Mouse (Mus musculus) embryonic facial prominence, embryonic 12.5 days (tissue): ENCODE results near the gene Dpf2. TPM values are rescaled to one million over a fixed set of nuclear protein-coding genes. Genes with fewer than 3 reads are reported as not detected.

Source experiments
- ATAC-seq: fragments of 200-750 bp; cut with Nextera tagmentation; 2 replicates; pipeline ENCODE4 v1.8.0; 2017; ENCODE audit not compliant: insufficient number of reproducible peaks, insufficient read depth, low FRiP score, low TSS enrichment
- H3K27ac ChIP-seq: fragments of 300-500 bp; sonication (generic); 2 replicates; pipeline ENCODE4 v1.5.1; 2016; ENCODE audit warnings: mild to moderate bottlenecking
- H3K27me3 ChIP-seq: fragments of 300-500 bp; sonication (generic); 2 replicates; pipeline ENCODE4 v1.6.1; 2016; ENCODE audit warnings: mild to moderate bottlenecking, moderate library complexity
- H3K36me3 ChIP-seq: fragments of 300-500 bp; sonication (generic); 2 replicates; pipeline ENCODE4 v1.6.1; 2016; ENCODE audit warnings: mild to moderate bottlenecking
- H3K4me1 ChIP-seq: fragments of 300-500 bp; sonication (generic); 2 replicates; pipeline ENCODE4 v1.6.1; 2016
- H3K4me2 ChIP-seq: fragments of 300-500 bp; sonication (generic); replicated peaks from 2 replicates; pipeline ENCODE4 v1.6.1; 2016; ENCODE audit warnings: mild to moderate bottlenecking, moderate library complexity
- H3K4me3 ChIP-seq: fragments of 300-500 bp; sonication (generic); 2 replicates; pipeline ENCODE4 v1.5.1; 2016; ENCODE audit warnings: mild to moderate bottlenecking
- H3K9ac ChIP-seq: fragments of 300-500 bp; sonication (generic); 2 replicates; pipeline ENCODE4 v1.6.1; 2016; ENCODE audit warnings: mild to moderate bottlenecking, moderate library complexity
- H3K9me3 ChIP-seq: fragments of 300-500 bp; sonication (generic); 2 replicates; pipeline ENCODE4 v1.6.1; 2016; ENCODE audit warnings: mild to moderate bottlenecking, moderate library complexity
- WGBS: fragments of 180-500 bp; shearing (Covaris S2); methylation state at CpG from one replicate; pipeline ENCODE4 v1.1.7; 2016; 5-methylcytosine and 5-hydroxymethylcytosine counted together
- polyA plus RNA-seq: library from polyadenylated mRNA; unstranded; fragments of >200 nt; fragmentation: Nextera tagmentation; extraction: Ambion mirVana; gene quantifications from 2 replicates; pipeline ENCODE4 v1.2.1, GENCODE M21; 2016

The Dpf2 gene
- polyA plus RNA-seq, 1 experiment from 2014 or later: 192 TPM

GRCm38 (mm10) chr19:5945891-5946290, 33.1 kb upstream of the Dpf2 start:
- Histone ChIP-seq H3K4me1 (no peaks in the 10 kb centered on the region), H3K4me3 (no peak overlapping the region), H3K27me3 (no peaks in the 10 kb centered on the region), H3K27ac (no peak overlapping the region), H3K4me2 (no peak overlapping the region), H3K9ac (no peak overlapping the region), H3K36me3 (peaks cover 81% of the 10 kb centered on the region), H3K9me3 (no peaks in the 10 kb centered on the region)
- 83% methylated on average over 8 of the region's 8 CpGs for WGBS
- no peak for ATAC-seq

DNA sequence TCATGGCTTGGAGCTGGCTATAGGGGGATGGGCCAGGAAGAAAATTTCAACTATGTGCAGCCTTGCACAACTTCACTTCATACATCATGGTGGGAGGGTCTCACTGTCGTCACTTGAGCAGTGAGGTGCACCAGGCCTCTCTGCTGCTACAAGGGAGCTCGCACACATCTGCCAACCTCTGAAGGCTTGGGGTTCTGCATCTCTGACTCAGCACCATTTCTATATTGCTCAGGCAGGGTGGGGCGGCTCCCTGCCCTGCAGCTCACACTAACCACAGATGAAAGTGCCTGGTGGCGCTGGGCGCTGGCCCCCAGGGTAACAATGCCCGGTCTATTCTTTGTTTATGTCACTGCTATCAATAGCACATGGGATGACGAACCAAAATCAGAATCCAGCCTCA, 32.2 kb upstream of the Dpf2 start:
- no peak for ATAC-seq
- no peaks in the 10 kb centered on the region for H3K27me3 ChIP-seq
- H3K4me1 ChIP-seq: no peaks in the 10 kb centered on the region
- H3K9me3 ChIP-seq: no peaks in the 10 kb centered on the region
- H3K36me3 ChIP-seq: peaks cover 78% of the 10 kb centered on the region
- WGBS: 78% methylated on average over 7 of the region's 7 CpGs
- H3K4me2 ChIP-seq: no peak overlapping the region
- H3K27ac ChIP-seq: no peak overlapping the region
- H3K9ac ChIP-seq: no peak overlapping the region
- H3K4me3 ChIP-seq: no peak overlapping the region

DNA sequence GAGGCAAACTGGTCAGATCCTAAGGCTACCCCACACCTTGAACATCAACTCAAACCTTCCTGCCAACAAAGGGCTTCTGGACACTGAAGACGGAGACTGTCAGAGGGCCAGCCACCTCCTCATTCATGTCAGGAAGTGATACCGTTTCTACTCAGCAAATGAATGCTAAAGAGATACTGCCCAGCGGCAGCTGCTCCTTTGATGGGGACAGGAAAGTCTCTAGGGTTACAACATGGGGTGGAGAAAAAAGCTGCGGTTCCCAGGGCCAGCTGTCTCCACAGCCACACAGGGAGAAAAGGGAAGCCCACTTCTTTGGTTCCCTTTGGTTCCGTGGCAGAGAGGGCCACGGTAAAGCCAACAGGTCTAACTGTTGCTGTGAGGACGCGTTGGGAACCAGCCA, 31.3 kb upstream of the Dpf2 start:
- 89% methylated on average over 8 of the region's 8 CpGs for WGBS
- peaks cover 73% of the 10 kb centered on the region for H3K36me3 ChIP-seq
- no peaks in the 10 kb centered on the region for H3K4me1 ChIP-seq
- no peaks in the 10 kb centered on the region for H3K27me3 ChIP-seq
- H3K4me3 ChIP-seq: no peak overlapping the region
- H3K9ac ChIP-seq: no peak overlapping the region
- H3K4me2 ChIP-seq: no peak overlapping the region
- no peak overlapping the region for H3K27ac ChIP-seq
- ATAC-seq: no peak
- H3K9me3 ChIP-seq: no peaks in the 10 kb centered on the region

GRCm38 (mm10) chr19:5943404-5943803, 30.6 kb upstream of the Dpf2 start:
- Histone ChIP-seq H3K4me2 (no peak overlapping the region), H3K27me3 (no peaks in the 10 kb centered on the region), H3K9me3 (no peaks in the 10 kb centered on the region), H3K4me3 (no peak overlapping the region), H3K36me3 (peaks cover 68% of the 10 kb centered on the region), H3K9ac (no peak overlapping the region), H3K4me1 (no peaks in the 10 kb centered on the region), H3K27ac (no peak overlapping the region)
- ATAC-seq: no peak
- WGBS: 92% methylated on average over 15 of the region's 15 CpGs

GRCm38 (mm10) chr19:5942581-5942980, 29.8 kb upstream of the Dpf2 start:
- peaks cover 64% of the 10 kb centered on the region for H3K36me3 ChIP-seq
- H3K27me3 ChIP-seq: no peaks in the 10 kb centered on the region
- H3K4me3 ChIP-seq: no peak overlapping the region
- no peak for ATAC-seq
- no peaks in the 10 kb centered on the region for H3K4me1 ChIP-seq
- H3K4me2 ChIP-seq: no peak overlapping the region
- no peaks in the 10 kb centered on the region for H3K9me3 ChIP-seq
- WGBS: 90% methylated on average over 7 of the region's 7 CpGs
- no peak overlapping the region for H3K27ac ChIP-seq
- no peak overlapping the region for H3K9ac ChIP-seq

- no peak for ATAC-seq
- Histone ChIP-seq H3K4me3 (no peak overlapping the region), H3K9me3 (no peaks in the 10 kb centered on the region), H3K27me3 (no peaks in the 10 kb centered on the region), H3K4me2 (no peak overlapping the region), H3K4me1 (no peaks in the 10 kb centered on the region), H3K36me3 (peaks cover 47% of the 10 kb centered on the region), H3K27ac (peak overlapping the region; percentile 51; the same call in 1 of the 2 replicates), H3K9ac (no peak overlapping the region)
- WGBS: 91% methylated on average over 10 of the region's 10 CpGs
These were observed 27.8 kb upstream of the Dpf2 start for GRCm38 (mm10) chr19:5940656-5941055.

GRCm38 (mm10) chr19:5940173-5940572, 27.4 kb upstream of the Dpf2 start:
- H3K9ac ChIP-seq: no peak overlapping the region
- WGBS: 60% methylated on average over 4 of the region's 4 CpGs
- no peak overlapping the region for H3K4me2 ChIP-seq
- no peak for ATAC-seq
- peak overlapping the region; percentile 51; the same call in 1 of the 2 replicates for H3K27ac ChIP-seq
- 0 out of 2 replicates have a peak, but pooled peaks cover 3% of the 10 kb centered on the region for H3K4me1 ChIP-seq
- no peaks in the 10 kb centered on the region for H3K27me3 ChIP-seq
- peaks cover 42% of the 10 kb centered on the region for H3K36me3 ChIP-seq
- no peak overlapping the region for H3K4me3 ChIP-seq
- H3K9me3 ChIP-seq: no peaks in the 10 kb centered on the region

DNA sequence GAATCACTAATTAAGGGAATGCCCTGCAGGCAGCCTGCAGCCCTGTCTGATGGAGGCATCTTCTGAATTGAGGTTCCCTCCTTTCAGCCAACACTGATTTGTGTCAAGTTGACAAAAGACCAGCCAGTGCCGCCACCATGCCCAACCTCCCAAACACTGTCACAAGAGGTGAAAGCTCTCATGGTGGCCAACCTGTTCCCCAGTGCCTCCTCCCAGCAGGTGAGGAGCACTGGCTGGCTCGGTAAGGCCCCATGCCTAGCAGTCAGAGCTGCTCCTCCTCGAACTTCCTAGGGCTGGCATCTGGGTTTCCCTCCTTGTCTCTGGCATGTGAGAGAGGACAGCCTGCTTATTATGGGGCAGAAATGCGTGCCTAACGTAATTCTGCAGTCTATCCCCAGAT, 26.9 kb upstream of the Dpf2 start:
- H3K27me3 ChIP-seq: no peaks in the 10 kb centered on the region
- 83% methylated on average over 5 of the region's 5 CpGs for WGBS
- H3K9me3 ChIP-seq: no peaks in the 10 kb centered on the region
- H3K9ac ChIP-seq: no peak overlapping the region
- 0 out of 2 replicates have a peak, but pooled peaks cover 4% of the 10 kb centered on the region for H3K4me1 ChIP-seq
- no peak overlapping the region for H3K4me2 ChIP-seq
- no peak overlapping the region for H3K4me3 ChIP-seq
- peak overlapping the region; percentile 50 for H3K27ac ChIP-seq
- peaks cover 39% of the 10 kb centered on the region for H3K36me3 ChIP-seq
- ATAC-seq: no peak

- H3K27me3 ChIP-seq: no peaks in the 10 kb centered on the region
- no peak overlapping the region for H3K4me2 ChIP-seq
- H3K9me3 ChIP-seq: no peaks in the 10 kb centered on the region
- 0 out of 2 replicates have a peak, but pooled peaks cover 4% of the 10 kb centered on the region for H3K4me1 ChIP-seq
- no peak overlapping the region for H3K4me3 ChIP-seq
- WGBS: 94% methylated on average over 6 of the region's 6 CpGs
- ATAC-seq: no peak
- H3K27ac ChIP-seq: no peak overlapping the region
- H3K9ac ChIP-seq: no peak overlapping the region
- H3K36me3 ChIP-seq: peaks cover 33% of the 10 kb centered on the region
These were observed 25.7 kb upstream of the Dpf2 start for GRCm38 (mm10) chr19:5938516-5938915.

DNA sequence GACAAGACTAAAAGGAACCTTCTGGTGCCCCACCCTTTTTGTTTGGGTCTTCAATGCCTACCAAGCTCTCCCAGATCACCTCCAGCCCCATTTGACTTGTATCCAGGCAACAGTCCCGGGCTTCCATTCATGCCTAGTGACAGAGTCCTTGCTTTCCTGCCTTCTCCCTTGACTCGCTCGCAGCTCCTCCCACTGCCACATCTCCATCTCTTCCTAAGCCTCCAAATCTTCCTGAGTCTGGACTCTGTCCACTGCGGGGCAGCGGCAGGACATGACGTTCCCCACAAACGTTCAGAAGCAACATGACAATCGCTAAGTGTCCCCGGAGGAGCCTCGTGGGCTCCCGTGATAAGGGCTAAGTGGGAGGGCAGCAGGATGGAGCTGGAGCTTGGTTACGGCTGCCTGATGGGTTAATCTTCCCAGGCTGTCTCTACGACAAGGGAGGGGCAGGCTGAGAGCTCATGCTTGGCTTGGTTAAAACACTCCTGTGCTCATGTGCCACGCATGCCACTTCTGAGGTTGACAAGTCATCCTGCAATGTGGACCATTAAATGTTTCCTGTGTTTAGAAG, 25.1 kb upstream of the Dpf2 start:
- Histone ChIP-seq H3K9ac (no peak overlapping the region), H3K4me2 (no peak overlapping the region), H3K27me3 (no peaks in the 10 kb centered on the region), H3K4me3 (no peak overlapping the region), H3K4me1 (0 out of 2 replicates have a peak, but pooled peaks cover 4% of the 10 kb centered on the region), H3K36me3 (peaks cover 27% of the 10 kb centered on the region), H3K9me3 (no peaks in the 10 kb centered on the region), H3K27ac (0 out of 2 replicates have a peak overlapping the region, but pooled peaks have one; percentile 23)
- WGBS: 42% methylated on average over 14 of the region's 14 CpGs
- ATAC-seq: no peak

DNA sequence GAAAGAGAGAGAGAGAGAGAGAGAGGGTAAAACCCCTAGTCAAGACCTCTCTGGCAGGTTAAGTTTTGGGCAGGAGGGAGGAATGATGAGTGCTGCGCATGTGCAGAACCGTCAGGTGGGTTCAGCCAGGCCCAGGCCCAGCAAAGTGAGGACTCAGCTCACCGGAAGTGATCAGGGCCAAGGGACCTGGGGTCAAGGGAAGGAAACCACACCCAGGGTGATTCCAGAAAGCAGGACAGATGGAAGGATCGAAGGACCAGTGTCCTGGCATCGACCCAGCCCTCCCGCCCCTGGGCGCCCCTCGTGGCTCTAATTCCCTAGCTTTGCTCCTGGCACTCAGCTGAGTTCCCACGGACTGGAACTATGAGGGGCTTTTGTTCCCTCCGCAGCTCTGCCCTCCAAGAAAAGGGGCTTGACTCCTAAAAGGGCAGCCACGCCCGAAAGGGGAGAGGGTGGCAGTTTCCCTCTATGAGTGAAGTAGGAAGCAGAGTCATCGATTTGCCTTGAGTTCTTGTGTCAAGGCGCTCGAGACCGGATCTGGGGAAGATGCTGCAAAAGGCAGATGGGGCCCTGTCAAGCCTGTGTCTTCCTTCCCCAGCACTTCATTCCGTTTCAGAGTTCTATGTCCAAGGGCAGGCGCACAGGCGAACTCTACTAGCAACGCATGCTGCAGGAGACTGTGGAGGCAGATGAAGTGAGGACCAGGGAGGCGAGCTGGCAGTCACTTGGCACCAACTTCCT, 24.5 kb upstream of the Dpf2 start:
- WGBS: 84% methylated on average over 21 of the region's 21 CpGs
- Histone ChIP-seq H3K27ac (0 out of 2 replicates have a peak overlapping the region, but pooled peaks have one; percentile 23), H3K4me2 (no peak overlapping the region), H3K27me3 (no peaks in the 10 kb centered on the region), H3K36me3 (peaks cover 21% of the 10 kb centered on the region), H3K9ac (no peak overlapping the region), H3K4me3 (no peak overlapping the region), H3K4me1 (0 out of 2 replicates have a peak, but pooled peaks cover 4% of the 10 kb centered on the region), H3K9me3 (no peaks in the 10 kb centered on the region)
- no peak for ATAC-seq

DNA sequence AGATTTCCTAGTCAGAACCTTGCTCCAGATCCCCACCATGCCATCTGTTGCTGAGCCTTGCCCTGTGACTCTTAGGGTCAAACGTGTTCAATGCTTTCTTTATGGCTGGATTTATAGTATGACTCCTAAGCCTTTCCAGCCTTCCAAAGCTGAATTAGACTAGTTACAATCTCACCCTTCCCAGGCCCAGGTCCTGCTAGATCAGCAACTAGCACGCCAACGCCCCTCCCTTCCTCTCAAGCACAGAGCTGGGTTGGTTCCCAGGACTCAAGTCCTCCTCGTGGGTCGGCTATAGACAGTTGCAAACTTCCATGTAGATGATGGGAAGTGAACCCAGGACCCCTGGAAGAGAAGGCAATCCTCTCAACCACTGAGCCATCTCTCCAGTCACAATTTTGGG, 22.9 kb upstream of the Dpf2 start:
- peaks cover 8% of the 10 kb centered on the region; the same call in 1 of the 2 replicates for H3K36me3 ChIP-seq
- no peak for ATAC-seq
- H3K4me3 ChIP-seq: no peak overlapping the region
- no peaks in the 10 kb centered on the region for H3K27me3 ChIP-seq
- H3K9ac ChIP-seq: no peak overlapping the region
- WGBS: 82% methylated on average over 5 of the region's 5 CpGs
- H3K9me3 ChIP-seq: no peaks in the 10 kb centered on the region
- H3K4me2 ChIP-seq: no peak overlapping the region
- H3K4me1 ChIP-seq: 0 out of 2 replicates have a peak, but pooled peaks cover 4% of the 10 kb centered on the region
- no peak overlapping the region for H3K27ac ChIP-seq
